Mouse (Mus musculus): ENCODE results near the gene C2cd5. TPM values are rescaled to one million over a fixed set of nuclear protein-coding genes. Genes with fewer than 3 reads are reported as not detected.

C2cd5 gene
- polyA plus RNA-seq, 1 experiment from 2014 or later: 32.5 TPM

DNA sequence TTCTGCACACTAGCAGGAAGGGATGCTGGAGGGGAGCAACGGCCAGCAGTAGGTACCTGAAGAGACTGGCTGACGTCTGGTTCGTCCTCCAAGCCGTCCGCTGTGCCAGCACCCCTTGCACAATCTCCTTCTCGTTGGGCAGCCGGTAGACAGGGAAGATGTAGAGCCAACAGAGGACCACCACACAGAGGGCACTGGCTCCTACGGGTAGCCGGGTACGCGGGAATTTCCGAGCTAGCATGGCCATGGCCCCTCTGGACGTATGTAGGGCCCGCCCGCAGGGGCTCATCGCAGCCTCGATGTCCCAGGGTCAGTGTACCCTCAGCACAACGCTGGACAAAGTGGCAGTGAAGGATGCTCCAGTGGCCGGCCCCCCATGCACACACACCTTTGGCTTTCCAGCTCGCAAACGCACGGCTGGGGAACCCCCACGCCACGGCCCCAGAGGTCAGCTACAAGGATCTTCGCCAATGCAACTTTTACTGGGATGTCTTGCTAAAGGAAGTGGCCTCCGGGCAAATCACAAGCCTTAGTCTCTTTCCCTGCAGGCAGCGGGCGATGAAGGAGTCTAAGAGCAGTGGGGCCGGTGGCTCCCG lies 136.4 kb downstream of the C2cd5 start:
- H3K4me1 ChIP-seq (ENCODE audit: control insufficient read depth, insufficient read depth, low read length): peaks cover 9% of the 10 kb centered on the region; the same call in 1 of the 2 replicates
- 22% methylated on average over 30 of the region's 30 CpGs for WGBS
- H3K36me3 ChIP-seq (ENCODE audit: control insufficient read depth, insufficient read depth, low read length): no peaks in the 10 kb centered on the region
- ATAC-seq (ENCODE audit: insufficient read depth, low FRiP score, low TSS enrichment): peak; percentile 18
- H3K27ac ChIP-seq (ENCODE audit: low read depth, low read length): peak overlapping the region; percentile 94
- peak overlapping the region; percentile 91 for H3K9ac ChIP-seq (ENCODE audit: low read length)
- no peaks in the 10 kb centered on the region for H3K9me3 ChIP-seq (ENCODE audit: control insufficient read depth, low read length)
- no peaks in the 10 kb centered on the region for H3K27me3 ChIP-seq (ENCODE audit: control insufficient read depth, insufficient read depth, low read length)
- peak overlapping the region; percentile 86 for H3K4me2 ChIP-seq (ENCODE audit: low read depth)
- peak overlapping the region; percentile 66 for H3K4me3 ChIP-seq (ENCODE audit: low read depth, low read length)
- peak; percentile 16 for DNase-seq (ENCODE audit: low spot score)

DNA sequence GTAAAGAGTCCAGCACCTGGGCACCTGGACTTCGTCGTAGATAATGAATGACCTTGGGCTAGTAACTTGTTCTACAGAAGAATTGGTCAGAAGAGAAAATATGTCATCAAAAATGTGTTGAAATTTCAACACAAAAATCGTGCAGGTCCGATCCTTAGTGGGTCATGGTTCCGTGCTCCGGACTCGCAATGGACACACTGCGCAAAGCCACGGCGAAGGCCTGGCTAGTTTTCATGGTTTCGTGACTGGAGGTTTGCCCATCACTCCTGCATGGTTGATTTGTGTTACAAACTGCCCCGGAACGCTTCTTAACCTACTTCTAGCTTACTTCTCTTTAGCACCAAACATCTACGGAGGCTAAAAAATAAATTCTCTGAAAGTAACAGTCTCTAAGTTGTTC lies 137.1 kb downstream of the C2cd5 start:
- Histone ChIP-seq H3K27me3 (ENCODE audit: control insufficient read depth, insufficient read depth, low read length) (no peaks in the 10 kb centered on the region), H3K4me3 (ENCODE audit: low read depth, low read length) (peak overlapping the region; percentile 66), H3K36me3 (ENCODE audit: control insufficient read depth, insufficient read depth, low read length) (no peaks in the 10 kb centered on the region), H3K9me3 (ENCODE audit: control insufficient read depth, low read length) (no peaks in the 10 kb centered on the region), H3K9ac (ENCODE audit: low read length) (peak overlapping the region; percentile 91), H3K4me1 (ENCODE audit: control insufficient read depth, insufficient read depth, low read length) (peaks cover 9% of the 10 kb centered on the region; the same call in 1 of the 2 replicates), H3K4me2 (ENCODE audit: low read depth) (peak overlapping the region; percentile 86), H3K27ac (ENCODE audit: low read depth, low read length) (no peak overlapping the region)
- ATAC-seq (ENCODE audit: insufficient read depth, low FRiP score, low TSS enrichment) (no peak), DNase-seq (ENCODE audit: low spot score) (no peak)
- WGBS: 89% methylated on average over 14 of the region's 14 CpGs

GRCm38 (mm10) chr6:142962476-142962875 lies 137.5 kb downstream of the C2cd5 start:
- Histone ChIP-seq H3K27ac (ENCODE audit: low read depth, low read length) (no peak overlapping the region), H3K4me2 (ENCODE audit: low read depth) (peak overlapping the region; percentile 86), H3K9ac (ENCODE audit: low read length) (peak overlapping the region; percentile 91), H3K27me3 (ENCODE audit: control insufficient read depth, insufficient read depth, low read length) (no peaks in the 10 kb centered on the region), H3K9me3 (ENCODE audit: control insufficient read depth, low read length) (no peaks in the 10 kb centered on the region), H3K4me3 (ENCODE audit: low read depth, low read length) (peak overlapping the region; percentile 66), H3K36me3 (ENCODE audit: control insufficient read depth, insufficient read depth, low read length) (no peaks in the 10 kb centered on the region), H3K4me1 (ENCODE audit: control insufficient read depth, insufficient read depth, low read length) (peaks cover 9% of the 10 kb centered on the region; the same call in 1 of the 2 replicates)
- DNase-seq (ENCODE audit: low spot score) (no peak), ATAC-seq (ENCODE audit: insufficient read depth, low FRiP score, low TSS enrichment) (no peak)
- 71% methylated on average over 10 of the region's 10 CpGs for WGBS

- WGBS: 75% methylated on average over 9 of the region's 9 CpGs
- H3K4me2 ChIP-seq (ENCODE audit: low read depth): peak overlapping the region; percentile 86
- H3K4me1 ChIP-seq (ENCODE audit: control insufficient read depth, insufficient read depth, low read length): peaks cover 9% of the 10 kb centered on the region; the same call in 1 of the 2 replicates
- H3K9me3 ChIP-seq (ENCODE audit: control insufficient read depth, low read length): no peaks in the 10 kb centered on the region
- H3K27me3 ChIP-seq (ENCODE audit: control insufficient read depth, insufficient read depth, low read length): no peaks in the 10 kb centered on the region
- no peaks in the 10 kb centered on the region for H3K36me3 ChIP-seq (ENCODE audit: control insufficient read depth, insufficient read depth, low read length)
- H3K4me3 ChIP-seq (ENCODE audit: low read depth, low read length): peak overlapping the region; percentile 66
- no peak overlapping the region for H3K27ac ChIP-seq (ENCODE audit: low read depth, low read length)
- peak overlapping the region; percentile 91; the same call in 1 of the 2 replicates for H3K9ac ChIP-seq (ENCODE audit: low read length)
- ATAC-seq (ENCODE audit: insufficient read depth, low FRiP score, low TSS enrichment) (no peak), DNase-seq (ENCODE audit: low spot score) (no peak)
Observed at GRCm38 (mm10) chr6:142961721-142962455, 138.1 kb downstream of the C2cd5 start.

Other genes with a start within 250 kb of the C2cd5 start
- gene St8sia1, start 135.7 kb downstream of the C2cd5 start, polyA plus RNA-seq (2014; fragmentation: Nextera tagmentation; extraction: Ambion mirVana): 9.0 and 10.6 TPM in 2 replicates
- gene Etnk1, start 67.1 kb upstream of the C2cd5 start, polyA plus RNA-seq (2014; fragmentation: Nextera tagmentation; extraction: Ambion mirVana): 35.0 and 37.0 TPM in 2 replicates